Mouse (Mus musculus): ENCODE data around the gene Epha4. TPM values are rescaled to one million over a fixed set of nuclear protein-coding genes. Genes with fewer than 3 reads are reported as not detected.

The Epha4 gene
- polyA plus RNA-seq, 1 experiment from 2014 or later, result 37.3 TPM

GRCm38 (mm10) chr1:77404537-77404936 lies 110.4 kb downstream of the Epha4 start:
- Histone ChIP-seq H3K9ac (no peak overlapping the region), H3K4me2 (no peak overlapping the region), H3K9me3 (no peaks in the 10 kb centered on the region), H3K27ac (no peak overlapping the region), H3K27me3 (no peaks in the 10 kb centered on the region), H3K4me3 (no peak overlapping the region), H3K36me3 (no peaks in the 10 kb centered on the region), H3K4me1 (replicated peaks) (peaks cover 49% of the 10 kb centered on the region)
- no peak for ATAC-seq (ENCODE audit: low FRiP score)
- WGBS, result 74% methylated on average over 10 of the region's 10 CpGs

GRCm38 (mm10) chr1:77402942-77403341 lies 111.9 kb downstream of the Epha4 start:
- 0 out of 2 replicates have a peak, but pooled peaks have one; percentile 32 for ATAC-seq (ENCODE audit: low FRiP score)
- H3K4me1 ChIP-seq (replicated peaks), result peaks cover 48% of the 10 kb centered on the region
- no peak overlapping the region for H3K27ac ChIP-seq
- peaks cover 6% of the 10 kb centered on the region for H3K36me3 ChIP-seq
- no peaks in the 10 kb centered on the region for H3K9me3 ChIP-seq
- H3K27me3 ChIP-seq, result no peaks in the 10 kb centered on the region
- no peak overlapping the region for H3K4me3 ChIP-seq
- WGBS, result 74% methylated on average over 4 of the region's 4 CpGs
- H3K9ac ChIP-seq, result no peak overlapping the region
- no peak overlapping the region for H3K4me2 ChIP-seq

- peaks cover 34% of the 10 kb centered on the region for H3K4me1 ChIP-seq (replicated peaks)
- H3K36me3 ChIP-seq, result peaks cover 10% of the 10 kb centered on the region
- ATAC-seq (ENCODE audit: low FRiP score), result no peak
- no peaks in the 10 kb centered on the region for H3K27me3 ChIP-seq
- WGBS, result 69% methylated on average over 1 of the region's 1 CpGs
- H3K4me2 ChIP-seq, result no peak overlapping the region
- H3K27ac ChIP-seq, result no peak overlapping the region
- H3K9me3 ChIP-seq, result no peaks in the 10 kb centered on the region
- H3K4me3 ChIP-seq, result no peak overlapping the region
- H3K9ac ChIP-seq, result no peak overlapping the region
These were observed 113.4 kb downstream of the Epha4 start for GRCm38 (mm10) chr1:77401465-77401864.

- WGBS, result 82% methylated on average over 6 of the region's 6 CpGs
- H3K27ac ChIP-seq, result no peak overlapping the region
- H3K4me3 ChIP-seq, result no peak overlapping the region
- H3K9ac ChIP-seq, result no peak overlapping the region
- no peak overlapping the region for H3K4me2 ChIP-seq
- H3K4me1 ChIP-seq (replicated peaks), result peaks cover 20% of the 10 kb centered on the region
- no peak for ATAC-seq (ENCODE audit: low FRiP score)
- H3K9me3 ChIP-seq, result no peaks in the 10 kb centered on the region
- H3K36me3 ChIP-seq, result peaks cover 9% of the 10 kb centered on the region; the same call in 1 of the 2 replicates
- no peaks in the 10 kb centered on the region for H3K27me3 ChIP-seq
These were observed 123.3 kb downstream of the Epha4 start for GRCm38 (mm10) chr1:77391590-77391989.

- H3K4me2 ChIP-seq, result no peak overlapping the region
- no peaks in the 10 kb centered on the region for H3K27me3 ChIP-seq
- H3K27ac ChIP-seq, result no peak overlapping the region
- peaks cover 36% of the 10 kb centered on the region for H3K4me1 ChIP-seq (replicated peaks)
- peaks cover 9% of the 10 kb centered on the region; the same call in 1 of the 2 replicates for H3K36me3 ChIP-seq
- no peaks in the 10 kb centered on the region for H3K9me3 ChIP-seq
- WGBS, result 89% methylated on average over 2 of the region's 2 CpGs
- ATAC-seq (ENCODE audit: low FRiP score), result no peak
- H3K4me3 ChIP-seq, result no peak overlapping the region
- no peak overlapping the region for H3K9ac ChIP-seq
These were observed 125.8 kb downstream of the Epha4 start for GRCm38 (mm10) chr1:77389069-77389468.

- no peak overlapping the region for H3K9ac ChIP-seq
- no peak for ATAC-seq (ENCODE audit: low FRiP score)
- no peaks in the 10 kb centered on the region for H3K27me3 ChIP-seq
- H3K9me3 ChIP-seq, result no peaks in the 10 kb centered on the region
- no peak overlapping the region for H3K4me3 ChIP-seq
- peaks cover 41% of the 10 kb centered on the region for H3K4me1 ChIP-seq (replicated peaks)
- no peak overlapping the region for H3K27ac ChIP-seq
- 75% methylated on average over 4 of the region's 4 CpGs for WGBS
- H3K4me2 ChIP-seq, result no peak overlapping the region
- peaks cover 9% of the 10 kb centered on the region; the same call in 1 of the 2 replicates for H3K36me3 ChIP-seq
These were observed 126.3 kb downstream of the Epha4 start for GRCm38 (mm10) chr1:77388556-77388955.

GRCm38 (mm10) chr1:77385613-77386012 lies 129.3 kb downstream of the Epha4 start:
- no peak overlapping the region for H3K27ac ChIP-seq
- peaks cover 56% of the 10 kb centered on the region for H3K4me1 ChIP-seq (replicated peaks)
- no peaks in the 10 kb centered on the region for H3K9me3 ChIP-seq
- ATAC-seq (ENCODE audit: low FRiP score), result no peak
- H3K9ac ChIP-seq, result no peak overlapping the region
- no peak overlapping the region for H3K4me2 ChIP-seq
- peaks cover 9% of the 10 kb centered on the region; the same call in 1 of the 2 replicates for H3K36me3 ChIP-seq
- H3K4me3 ChIP-seq, result no peak overlapping the region
- no peaks in the 10 kb centered on the region for H3K27me3 ChIP-seq
- WGBS, result 52% methylated on average over 8 of the region's 8 CpGs

- Histone ChIP-seq H3K27ac (peak overlapping the region; percentile 52), H3K9me3 (no peaks in the 10 kb centered on the region), H3K4me2 (0 out of 2 replicates have a peak overlapping the region, but pooled peaks have one; percentile 10), H3K4me1 (replicated peaks) (peaks cover 56% of the 10 kb centered on the region), H3K4me3 (no peak overlapping the region), H3K27me3 (no peaks in the 10 kb centered on the region), H3K9ac (no peak overlapping the region), H3K36me3 (peaks cover 4% of the 10 kb centered on the region; the same call in 1 of the 2 replicates)
- WGBS, result 30% methylated on average over 11 of the region's 11 CpGs
- no peak for ATAC-seq (ENCODE audit: low FRiP score)
These were observed 131.4 kb downstream of the Epha4 start for GRCm38 (mm10) chr1:77383466-77383865.

- Histone ChIP-seq H3K9ac (no peak overlapping the region), H3K27ac (no peak overlapping the region), H3K4me3 (no peak overlapping the region), H3K27me3 (no peaks in the 10 kb centered on the region), H3K4me1 (replicated peaks) (peaks cover 13% of the 10 kb centered on the region), H3K36me3 (peaks cover 24% of the 10 kb centered on the region), H3K4me2 (no peak overlapping the region), H3K9me3 (no peaks in the 10 kb centered on the region)
- WGBS, result 62% methylated on average over 8 of the region's 8 CpGs
- ATAC-seq (ENCODE audit: low FRiP score), result no peak
These were observed 137.3 kb downstream of the Epha4 start for GRCm38 (mm10) chr1:77377550-77377980.

GRCm38 (mm10) chr1:77374054-77374453 lies 140.8 kb downstream of the Epha4 start:
- 71% methylated on average over 4 of the region's 5 CpGs for WGBS
- Histone ChIP-seq H3K4me2 (no peak overlapping the region), H3K27ac (no peak overlapping the region), H3K9me3 (no peaks in the 10 kb centered on the region), H3K27me3 (no peaks in the 10 kb centered on the region), H3K4me3 (no peak overlapping the region), H3K36me3 (peaks cover 30% of the 10 kb centered on the region), H3K4me1 (replicated peaks) (0 out of 2 replicates have a peak, but pooled peaks cover 7% of the 10 kb centered on the region), H3K9ac (no peak overlapping the region)
- no peak for ATAC-seq (ENCODE audit: low FRiP score)

- no peak overlapping the region for H3K4me3 ChIP-seq
- ATAC-seq (ENCODE audit: low FRiP score), result no peak
- 79% methylated on average over 7 of the region's 7 CpGs for WGBS
- H3K9ac ChIP-seq, result no peak overlapping the region
- no peaks in the 10 kb centered on the region for H3K4me1 ChIP-seq (replicated peaks)
- H3K36me3 ChIP-seq, result peaks cover 33% of the 10 kb centered on the region
- H3K27me3 ChIP-seq, result no peaks in the 10 kb centered on the region
- no peak overlapping the region for H3K4me2 ChIP-seq
- H3K9me3 ChIP-seq, result no peaks in the 10 kb centered on the region
- no peak overlapping the region for H3K27ac ChIP-seq
These were observed 144.0 kb downstream of the Epha4 start for GRCm38 (mm10) chr1:77370921-77371320.

- Histone ChIP-seq H3K9me3 (no peaks in the 10 kb centered on the region), H3K9ac (no peak overlapping the region), H3K27ac (no peak overlapping the region), H3K4me1 (replicated peaks) (no peaks in the 10 kb centered on the region), H3K36me3 (peaks cover 29% of the 10 kb centered on the region), H3K4me2 (no peak overlapping the region), H3K4me3 (no peak overlapping the region), H3K27me3 (no peaks in the 10 kb centered on the region)
- ATAC-seq (ENCODE audit: low FRiP score), result no peak
- WGBS, result 86% methylated on average over 18 of the region's 18 CpGs
These were observed 145.5 kb downstream of the Epha4 start for GRCm38 (mm10) chr1:77369255-77369837.

GRCm38 (mm10) chr1:77365850-77366249 lies 149.0 kb downstream of the Epha4 start:
- Histone ChIP-seq H3K27ac (no peak overlapping the region), H3K27me3 (no peaks in the 10 kb centered on the region), H3K9me3 (no peaks in the 10 kb centered on the region), H3K4me3 (no peak overlapping the region), H3K4me2 (no peak overlapping the region), H3K36me3 (peaks cover 12% of the 10 kb centered on the region), H3K9ac (no peak overlapping the region), H3K4me1 (replicated peaks) (no peaks in the 10 kb centered on the region)
- WGBS, result 83% methylated on average over 3 of the region's 3 CpGs
- ATAC-seq (ENCODE audit: low FRiP score), result no peak
